Mouse (Mus musculus) stomach, postnatal 0 days (tissue): ENCODE measurements around the gene Ypel2.

ENCODE experiments used
- CTCF ChIP-seq: IDR thresholded peaks from 2 replicates; pipeline ENCODE4 v1.5.1; 2016; ENCODE audit warnings: antibody characterized with exemption, low read depth, mild to moderate bottlenecking, moderate library complexity
- EP300 ChIP-seq: optimal IDR thresholded peaks from 2 replicates; pipeline ENCODE3; 2016; ENCODE audit warnings: antibody characterized with exemption

GRCm38 (mm10) chr11:86892996-86893670 is 100.4 kb downstream of the Ypel2 start:
- TF ChIP-seq CTCF (no peak), EP300 (no peak)
